Mouse (Mus musculus): ENCODE data around the gene Slc38a6. TPM values are rescaled to one million over a fixed set of nuclear protein-coding genes. Genes with fewer than 3 reads are reported as not detected.

Gene Slc38a6
- total RNA-seq, 2 experiments from 2014 or later = 13.9 to 14.8 TPM

DNA sequence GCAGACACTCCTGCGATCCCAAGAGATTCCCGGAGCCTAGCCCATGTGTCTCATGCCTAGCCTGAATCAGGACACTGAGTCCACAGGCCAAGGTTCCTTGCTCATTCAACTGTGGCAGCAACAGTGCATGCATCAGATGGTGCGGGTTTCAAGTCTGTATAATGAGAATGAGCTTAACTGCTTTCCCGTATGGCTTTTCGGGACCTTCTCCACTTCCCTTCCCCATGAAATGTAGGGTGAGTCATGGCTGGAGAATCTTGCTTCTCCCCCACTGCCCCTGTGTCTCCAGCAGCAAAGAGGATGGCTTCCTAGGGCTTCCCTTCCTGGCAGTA, 96.6 kb downstream of the Slc38a6 start:
- DNase-seq (ENCODE audit: low spot score in 2 of 2) = no peak

DNA sequence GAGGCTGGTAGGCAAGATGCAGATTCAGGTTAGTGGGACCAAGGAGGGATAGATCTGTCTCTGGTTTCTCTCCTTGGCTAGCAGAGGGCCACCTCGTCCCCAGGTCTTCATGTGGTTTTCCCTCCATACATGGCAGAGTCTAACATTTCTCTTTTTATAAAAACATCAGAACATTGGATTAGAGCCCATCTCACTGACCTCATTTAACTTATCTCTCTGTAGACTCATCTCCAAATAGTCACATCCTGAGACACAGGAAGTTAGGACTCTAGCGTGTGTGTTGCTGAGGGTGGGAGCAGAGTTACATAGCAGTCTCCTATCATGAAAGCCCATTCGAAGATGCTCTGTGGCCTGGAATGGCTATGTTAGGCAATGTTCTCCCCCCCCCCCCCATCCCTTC, 97.3 kb downstream of the Slc38a6 start:
- no peak for DNase-seq (ENCODE audit: low spot score in 2 of 2)

DNA sequence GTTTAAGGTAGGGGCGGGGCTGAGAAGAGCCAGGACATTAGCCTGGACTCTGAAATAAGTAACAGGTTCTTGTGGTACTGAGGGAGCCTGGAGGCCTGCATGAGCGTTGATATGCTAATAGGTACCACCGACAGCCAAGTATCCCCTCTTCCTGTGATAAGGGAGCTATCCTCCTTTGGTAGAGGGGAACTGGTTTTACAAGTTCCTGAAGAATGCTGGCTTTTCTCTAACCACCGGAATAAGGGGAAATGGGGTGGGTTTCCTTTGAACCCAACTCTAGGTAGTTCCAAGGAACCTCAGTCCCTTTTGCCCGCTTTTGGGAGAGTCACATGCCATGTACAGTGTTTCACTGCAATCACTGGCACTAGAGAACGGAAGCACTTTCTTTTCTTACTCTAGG, 98.2 kb downstream of the Slc38a6 start:
- no peak for DNase-seq (ENCODE audit: low spot score in 2 of 2)

DNA sequence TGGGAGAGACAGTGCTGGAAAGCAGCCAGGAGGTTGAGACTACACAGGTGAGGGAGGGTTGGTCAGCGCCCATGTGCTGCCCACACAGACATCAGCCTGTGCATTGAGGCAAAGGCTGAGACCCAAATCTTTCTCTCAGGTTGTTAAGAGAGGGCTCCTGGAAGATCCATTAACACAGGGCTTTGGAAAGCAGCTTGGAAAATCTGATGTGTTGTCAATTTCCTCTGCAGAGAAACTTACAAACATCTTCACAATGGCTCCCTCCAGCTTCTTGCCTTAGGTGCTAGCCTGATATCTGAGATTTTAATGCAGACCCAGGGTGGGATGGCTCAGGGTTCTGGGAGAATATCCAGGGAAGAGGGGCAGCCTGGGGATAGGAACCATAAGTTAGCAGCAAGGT, 105.9 kb downstream of the Slc38a6 start:
- DNase-seq (ENCODE audit: low spot score in 2 of 2) = no peak

- no peak for DNase-seq (ENCODE audit: low spot score in 2 of 2)
Measured at GRCm38 (mm10) chr12:73393018-73393417, 106.4 kb downstream of the Slc38a6 start.

DNA sequence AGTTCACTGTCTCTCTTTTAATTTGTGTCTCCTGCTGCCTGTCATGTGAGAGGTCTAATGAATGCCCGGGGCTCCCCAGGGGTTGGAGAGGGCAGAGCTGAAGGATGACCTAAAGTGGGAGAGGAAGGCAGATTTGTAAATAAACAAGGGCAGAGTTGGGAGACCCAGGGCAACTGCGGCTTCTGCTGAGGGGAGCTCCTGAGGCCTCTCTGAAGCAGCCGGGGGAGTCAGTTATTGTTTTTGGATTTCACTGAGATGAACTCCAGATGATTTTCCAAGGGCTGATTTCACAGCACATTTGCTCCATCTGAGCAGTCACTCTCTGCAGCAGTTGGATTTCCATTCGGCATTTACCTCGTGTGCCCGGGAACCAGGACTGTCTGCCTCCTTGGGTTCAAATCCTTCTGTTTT, 107.3 kb downstream of the Slc38a6 start:
- no peak for DNase-seq (ENCODE audit: low spot score in 2 of 2)

DNA sequence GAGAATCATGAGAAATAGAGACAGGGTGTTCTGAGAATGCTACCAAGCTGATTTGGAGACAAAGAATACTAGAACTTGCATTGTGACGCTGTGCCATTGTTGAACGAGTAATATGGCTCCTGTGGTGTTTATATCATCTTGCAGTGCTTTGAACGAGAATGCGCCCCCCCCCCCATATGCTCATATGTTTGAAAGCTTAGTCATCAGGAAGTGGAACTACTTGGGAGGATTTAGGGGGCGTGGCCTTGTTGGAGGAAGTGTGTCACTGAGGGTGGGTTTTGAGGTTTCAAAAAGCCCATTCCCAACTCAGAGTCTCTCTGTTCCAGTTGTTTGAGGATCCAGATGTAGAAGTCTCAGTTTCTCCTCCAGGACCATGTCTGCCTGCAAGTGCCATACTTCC, 108.0 kb downstream of the Slc38a6 start:
- DNase-seq (ENCODE audit: low spot score in 2 of 2) = no peak

DNA sequence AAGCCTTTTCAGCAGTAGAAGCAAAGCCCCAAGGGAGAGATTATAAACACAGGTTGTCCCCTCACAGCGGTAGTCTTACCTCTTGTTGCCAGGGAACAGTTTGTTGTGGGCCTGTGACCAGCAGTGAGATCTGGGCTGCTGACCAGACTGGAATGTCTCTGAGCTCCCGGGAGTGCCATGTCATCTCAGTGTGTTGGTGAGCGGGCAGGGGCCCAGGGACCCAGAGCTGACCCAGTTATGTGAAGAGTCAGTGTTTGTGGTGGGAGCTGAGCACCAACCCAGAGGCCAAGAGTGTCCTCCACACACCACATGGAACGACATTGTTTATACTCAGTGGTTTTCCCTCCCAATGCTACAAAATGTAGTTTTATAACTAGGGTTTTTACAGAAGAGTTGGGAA, 112.8 kb downstream of the Slc38a6 start:
- DNase-seq (ENCODE audit: low spot score in 2 of 2) = peak in 1 of 2 experiments; percentile 14

DNA sequence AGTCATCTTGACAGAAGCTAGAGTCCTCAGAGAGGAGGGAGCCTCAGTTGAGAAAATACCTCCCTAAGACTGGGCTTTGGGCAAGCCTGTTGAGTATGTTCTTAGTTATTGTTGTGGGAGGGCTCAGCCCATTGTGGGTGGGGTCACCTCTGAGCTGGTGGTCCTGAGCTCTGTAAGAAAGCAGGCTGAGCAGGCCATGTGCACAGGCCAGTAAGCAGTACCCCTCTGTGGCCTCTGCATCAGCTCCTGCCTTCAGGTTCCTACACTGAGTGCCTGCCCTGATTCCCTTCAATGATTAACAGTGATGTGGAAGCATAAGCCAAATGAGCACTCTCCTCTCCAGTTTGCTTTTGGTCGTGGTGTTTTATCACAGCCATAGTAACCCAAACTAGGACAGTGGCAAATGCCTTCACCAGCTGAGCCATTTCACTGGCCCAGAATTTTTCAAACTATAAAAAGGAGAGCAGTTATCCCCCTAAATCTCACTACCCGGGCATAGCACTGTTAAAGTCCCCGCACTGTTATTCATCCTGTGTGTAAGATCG, 114.0 kb downstream of the Slc38a6 start:
- DNase-seq (ENCODE audit: low spot score in 2 of 2) = peak in 1 of 2 experiments; percentile 7

GRCm38 (mm10) chr12:73401520-73402130, 115.0 kb downstream of the Slc38a6 start:
- DNase-seq (ENCODE audit: low spot score in 2 of 2) = peak; percentile 6

DNA sequence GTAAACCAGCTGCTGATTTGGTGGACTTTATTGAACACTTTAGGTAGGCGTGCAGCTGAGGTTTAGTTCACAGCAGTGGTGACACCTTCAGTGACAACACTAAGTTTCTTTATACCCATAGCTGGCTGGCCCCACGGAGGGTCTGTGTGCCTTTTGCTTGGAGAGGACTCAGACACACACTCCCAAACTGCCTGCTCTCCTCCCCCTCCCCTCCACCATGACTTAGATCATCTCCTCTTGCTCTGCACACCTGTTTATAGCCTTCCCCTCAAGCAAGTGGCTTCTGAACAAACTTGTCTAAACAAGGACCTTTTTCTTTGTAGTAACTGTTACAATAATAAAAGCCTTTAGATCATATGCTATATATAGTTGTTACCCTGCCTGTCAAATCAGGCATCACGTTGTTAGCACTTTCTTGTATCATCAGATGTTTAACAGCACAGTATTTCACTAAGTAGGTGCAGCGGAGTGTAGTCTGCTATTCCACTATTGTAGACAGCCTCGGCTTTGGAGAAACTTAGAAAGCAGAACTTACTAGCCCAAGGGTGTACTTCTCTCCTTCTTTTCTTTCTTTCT, 115.6 kb downstream of the Slc38a6 start:
- peak; percentile 5 to 13 for DNase-seq (ENCODE audit: low spot score in 2 of 2)

DNA sequence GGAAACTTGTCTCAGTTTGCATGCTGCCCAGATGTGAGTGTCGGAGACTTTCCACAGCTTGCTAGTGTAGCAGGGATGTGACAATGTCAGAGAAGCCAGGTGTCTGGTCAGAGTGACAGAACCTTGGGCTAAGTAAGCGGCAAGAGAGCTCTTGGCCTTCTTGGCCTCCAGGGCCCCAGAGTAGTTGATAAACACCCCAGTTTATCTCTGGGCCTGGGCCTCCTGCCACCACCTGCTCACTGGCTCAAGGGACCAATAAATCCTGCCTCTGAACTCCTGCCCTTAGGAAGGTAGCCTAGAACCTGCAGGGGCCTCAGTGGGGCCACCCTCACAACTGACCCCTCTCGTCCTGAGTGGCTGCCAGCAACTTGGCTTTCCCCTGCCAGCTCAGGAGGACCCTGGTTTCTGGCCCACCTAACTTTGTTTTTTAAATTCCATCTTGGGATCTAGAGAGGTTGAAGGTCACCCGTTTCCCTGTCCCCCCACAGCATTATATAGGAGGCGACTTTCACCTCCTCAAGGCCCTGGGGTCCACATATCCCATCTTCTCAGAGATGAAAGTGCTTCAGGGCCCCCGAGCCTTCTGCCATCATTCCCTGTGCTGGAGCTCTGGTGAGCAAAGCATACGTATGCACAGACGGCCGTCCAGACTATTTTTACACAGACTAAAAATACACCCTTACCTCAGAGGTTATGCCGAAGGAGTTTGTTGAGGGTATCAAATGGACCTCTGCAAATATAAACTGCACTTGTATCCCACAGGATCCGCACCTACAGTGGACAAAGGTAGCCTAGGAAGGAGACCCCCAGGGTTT, 116.5 kb downstream of the Slc38a6 start:
- DNase-seq (ENCODE audit: low spot score in 2 of 2) = peak; percentile 14 to 15

Other genes with a start within 250 kb of the Slc38a6 start
- gene Six1, start 232.9 kb upstream of the Slc38a6 start, total RNA-seq (2021) = 10 to 100 TPM; 51.0 to 60.8 TPM
- 10 to 100 TPM; 10.9 to 11.3 TPM for gene Six4, start 173.3 kb upstream of the Slc38a6 start, total RNA-seq (2021)
- 10 to 100 TPM; 35.7 to 36.0 TPM for gene Mnat1, start 163.1 kb upstream of the Slc38a6 start, total RNA-seq (2021)
- 10 to 100 TPM; 12.1 to 14.8 TPM for gene Trmt5, start 69 bp upstream of the Slc38a6 start, total RNA-seq (2021)